Mouse (Mus musculus) activated CD4-positive, CD25-positive, alpha-beta regulatory T cell, adult 9 weeks (primary cell): Measurements from ENCODE around the gene Fam71e2. TPM values are rescaled to one million over a fixed set of nuclear protein-coding genes. Genes with fewer than 3 reads are reported as not detected.

ENCODE experiments used
- polyA plus RNA-seq: library from polyadenylated mRNA; unstranded; fragments of 100-300 nt; shearing (Covaris generic); gene quantifications from one replicate; pipeline ENCODE4 v1.2.1, GENCODE M21; 2017

Fam71e2 gene
- not detected for polyA plus RNA-seq

GRCm38 (mm10) chr7:4771202-4771601 lies at the start of gene Fam71e2:
Fam71e2 (minus strand) TSS chr7:4771302.

DNA sequence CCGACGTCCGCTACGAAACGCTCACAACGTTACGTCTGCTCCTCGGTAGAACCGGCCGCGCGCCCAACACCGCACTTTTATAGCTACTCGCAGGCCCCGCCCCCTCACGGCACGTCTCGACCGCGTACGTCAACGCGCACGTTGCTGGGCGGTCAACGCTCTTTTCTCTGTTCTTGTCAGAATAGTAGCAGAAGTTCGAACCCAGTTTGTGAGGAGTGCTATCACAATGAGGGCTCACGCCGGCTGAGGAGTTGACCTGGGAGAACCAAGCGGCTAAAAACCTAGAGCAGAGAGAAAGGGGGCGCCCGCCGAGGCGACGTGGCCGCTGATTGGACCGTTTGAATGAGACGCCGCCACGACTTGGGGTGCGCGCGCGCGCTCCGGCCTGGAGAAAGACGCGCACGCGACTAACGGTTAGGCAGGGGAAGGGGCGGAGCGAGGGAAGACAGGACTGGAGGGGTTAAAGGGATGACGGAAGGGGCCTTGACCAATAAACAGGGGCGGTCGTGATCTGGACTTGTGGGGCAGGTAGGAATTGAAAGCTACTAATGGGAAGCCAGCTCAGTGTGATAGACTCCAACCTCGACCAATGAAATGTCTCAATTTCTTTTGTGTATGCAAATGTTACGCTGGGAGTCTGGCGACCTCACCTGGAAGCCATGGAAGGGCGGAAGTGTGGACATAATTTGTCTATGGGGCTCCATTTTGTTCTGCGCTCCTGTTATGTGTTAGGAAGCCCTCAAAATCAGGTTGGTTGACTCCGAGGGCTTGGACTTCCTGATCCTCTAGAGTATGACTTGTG lies 41.4 kb upstream of the Fam71e2 start, which contains the start of gene Ube2s:
TSS of gene Ube2s (minus strand) at position 288 of the 802 bp plus-strand sequence.

GRCm38 (mm10) chr7:4792278-4793212 lies 21.4 kb upstream of the Fam71e2 start, which contains the start of gene Rpl28:
Rpl28 (plus strand) TSS chr7:4792874.

GRCm38 (mm10) chr7:4789436-4789935 lies 18.4 kb upstream of the Fam71e2 start, which contains the start of gene Tmem238:
Tmem238 (minus strand) TSS chr7:4789656.

DNA sequence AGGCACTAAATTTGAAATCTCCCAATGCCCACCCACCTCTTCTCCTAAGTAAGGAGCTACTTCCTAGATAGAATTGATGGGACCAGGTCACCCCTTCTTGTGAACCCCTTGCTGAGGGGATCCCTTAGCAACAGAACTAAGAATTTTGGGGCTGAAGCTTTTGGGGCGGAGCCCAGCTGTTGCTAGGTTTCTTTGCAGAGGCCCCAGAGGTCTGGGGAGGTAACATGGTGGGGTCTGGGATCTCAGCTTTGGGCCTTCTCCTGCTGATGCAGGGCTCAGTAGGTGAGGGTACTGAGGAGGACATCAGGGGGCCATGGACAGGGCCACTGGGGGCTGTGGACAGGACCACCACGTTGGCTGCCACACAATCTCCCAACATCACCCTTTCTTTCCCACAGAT lies 11.7 kb upstream of the Fam71e2 start, which contains the start of the genes Il11 and Tmem190:
TSS of gene Il11 (minus strand) at position 101 of the 400 bp plus-strand sequence.
TSS of gene Tmem190 (plus strand) at position 179 of the 400 bp plus-strand sequence.

DNA sequence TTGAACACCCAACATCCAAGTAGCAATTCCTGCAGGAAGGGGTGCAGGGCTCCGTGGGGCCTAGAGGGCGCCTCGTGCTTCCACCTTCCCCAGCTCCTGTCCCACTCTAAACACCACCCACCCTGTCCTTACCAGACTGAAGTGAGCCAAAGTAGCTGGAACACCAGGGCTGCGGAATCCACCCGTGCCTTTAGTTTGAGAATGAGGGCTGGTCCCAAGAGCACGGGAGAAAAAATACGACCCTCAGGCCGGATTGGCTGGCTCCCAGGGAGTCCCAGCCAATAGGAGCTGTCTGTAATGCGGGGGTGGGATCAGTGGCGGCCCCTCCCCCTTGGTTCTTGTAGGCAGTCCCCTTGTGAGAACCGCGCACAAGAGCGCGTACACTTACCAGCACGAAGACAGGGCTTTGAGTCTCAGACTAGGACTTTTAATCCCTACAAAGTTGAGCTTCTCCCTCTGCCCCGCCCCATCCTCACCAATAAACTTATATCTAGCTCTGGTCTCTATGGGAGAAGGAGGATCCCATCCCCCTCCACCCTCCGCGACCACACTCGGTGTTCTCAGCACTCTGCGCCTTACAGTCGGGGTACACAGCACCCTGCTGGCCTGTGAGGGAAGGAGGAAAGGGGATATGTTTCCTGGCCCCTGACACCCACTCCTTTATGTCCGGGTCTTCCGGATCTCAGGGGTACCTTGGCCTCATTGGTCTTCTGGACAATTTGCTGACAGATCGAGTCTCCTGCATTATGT lies 18.1 kb downstream of the Fam71e2 start, which contains the start of gene Cox6b2:
TSS of gene Cox6b2 (minus strand) at position 274 of the 750 bp plus-strand sequence.

GRCm38 (mm10) chr7:4739544-4740275 lies 31.4 kb downstream of the Fam71e2 start, which contains the start of gene Kmt5c:
Kmt5c (plus strand) TSS chr7:4740115.

DNA sequence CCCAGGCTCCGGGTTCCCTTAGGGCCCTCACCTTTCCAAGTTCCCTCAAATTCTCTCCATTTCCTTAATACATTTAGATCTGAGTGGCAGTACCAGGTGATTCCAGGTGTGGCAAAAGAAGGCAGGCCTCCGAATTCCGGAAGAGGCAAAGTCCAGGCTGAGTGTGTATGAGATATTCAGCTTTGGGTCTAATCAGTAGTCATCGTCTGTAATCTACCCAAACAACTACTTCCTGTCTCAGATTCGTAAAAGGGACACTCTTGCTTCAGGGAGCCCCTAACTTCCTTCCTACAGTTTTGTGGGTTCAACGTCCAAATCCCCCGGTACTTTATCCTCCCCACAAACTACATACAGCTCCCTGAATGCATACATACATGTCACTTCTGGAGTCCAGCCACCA lies 45.9 kb downstream of the Fam71e2 start, which contains the start of gene Tmem150b:
TSS of gene Tmem150b (minus strand) at position 81 of the 400 bp plus-strand sequence.

Other genes with a start within 250 kb of the Fam71e2 start
- gene Tnni3, start 247.1 kb downstream of the Fam71e2 start, polyA plus RNA-seq = 1.5 TPM
- gene Dnaaf3, start 238.8 kb downstream of the Fam71e2 start, polyA plus RNA-seq = 1.2 TPM
- gene Syt5, start 223.8 kb downstream of the Fam71e2 start, polyA plus RNA-seq = 0.26 TPM
- not detected for gene Ptprh, start 167.3 kb downstream of the Fam71e2 start, polyA plus RNA-seq
- 5.6 TPM for gene Tmem86b, start 139.9 kb downstream of the Fam71e2 start, polyA plus RNA-seq
- 30.9 TPM for gene Ppp6r1, start 112.3 kb downstream of the Fam71e2 start, polyA plus RNA-seq
- 82.1 TPM for gene Hspbp1, start 86.2 kb downstream of the Fam71e2 start, polyA plus RNA-seq
- not detected for gene Brsk1, start 80.7 kb downstream of the Fam71e2 start, polyA plus RNA-seq
- 0.10 TPM for gene Tmem150b, start 46.1 kb downstream of the Fam71e2 start, polyA plus RNA-seq
- gene Kmt5c, start 31.2 kb downstream of the Fam71e2 start, polyA plus RNA-seq = 49.9 TPM
- gene Cox6b2, start 18.2 kb downstream of the Fam71e2 start, polyA plus RNA-seq = 3.0 TPM
- gene Il11, start 11.6 kb upstream of the Fam71e2 start, polyA plus RNA-seq = not detected
- not detected for gene Tmem190, start 11.6 kb upstream of the Fam71e2 start, polyA plus RNA-seq
- gene Tmem238, start 18.4 kb upstream of the Fam71e2 start, polyA plus RNA-seq = 1.3 TPM
- gene Rpl28, start 21.6 kb upstream of the Fam71e2 start, polyA plus RNA-seq = 423 TPM
- gene Ube2s, start 41.3 kb upstream of the Fam71e2 start, polyA plus RNA-seq = 105 TPM
- gene Shisa7, start 73.4 kb upstream of the Fam71e2 start, polyA plus RNA-seq = not detected
- gene Isoc2b, start 99.0 kb upstream of the Fam71e2 start, polyA plus RNA-seq = 43.7 TPM
- gene Isoc2a, start 105.9 kb upstream of the Fam71e2 start, polyA plus RNA-seq = 0.53 TPM
- not detected for gene Gm36210, start 135.2 kb upstream of the Fam71e2 start, polyA plus RNA-seq
- 1.6 TPM for gene Zfp628, start 143.9 kb upstream of the Fam71e2 start, polyA plus RNA-seq
- 0.90 TPM for gene Nat14, start 150.7 kb upstream of the Fam71e2 start, polyA plus RNA-seq
- gene Ssc5d, start 154.5 kb upstream of the Fam71e2 start, polyA plus RNA-seq = not detected
- 0.84 TPM for gene Sbk2, start 193.1 kb upstream of the Fam71e2 start, polyA plus RNA-seq
- gene Sbk3, start 199.9 kb upstream of the Fam71e2 start, polyA plus RNA-seq = not detected
- 13.5 TPM for gene Zfp579, start 224.9 kb upstream of the Fam71e2 start, polyA plus RNA-seq
- gene Zfp524, start 243.1 kb upstream of the Fam71e2 start, polyA plus RNA-seq = 34.1 TPM
- gene Fiz1, start 243.4 kb upstream of the Fam71e2 start, polyA plus RNA-seq = 39.2 TPM
- gene Gm44973, start 244.2 kb upstream of the Fam71e2 start, polyA plus RNA-seq = 5.7 TPM
- gene Zfp865, start 249.1 kb upstream of the Fam71e2 start, polyA plus RNA-seq = 6.2 TPM
- not detected for gene Ccdc106, start 249.3 kb upstream of the Fam71e2 start, polyA plus RNA-seq